Mouse (Mus musculus) C2C12 (cell line): Measurements from ENCODE around the gene Gm38431.

ENCODE experiments used
- CEBPB ChIP-seq: IDR thresholded peaks from one replicate; pipeline ENCODE4 v1.6.1; 2011; ENCODE audit warnings: low read depth, mild to moderate bottlenecking, control low read depth, moderate library complexity
- CTCF ChIP-seq: IDR thresholded peaks from one replicate; pipeline ENCODE4 v1.5.1; 2011; ENCODE audit not compliant: control insufficient read depth, insufficient read depth, insufficient read length
- MAX ChIP-seq: IDR thresholded peaks from one replicate; pipeline ENCODE4 v1.6.1; 2011; ENCODE audit warnings: mild to moderate bottlenecking, control low read depth
- MYOG ChIP-seq: IDR thresholded peaks from one replicate; pipeline ENCODE4 v1.6.1; 2011; ENCODE audit not compliant: control insufficient read depth, insufficient read length; ENCODE audit errors: extremely low read depth

DNA sequence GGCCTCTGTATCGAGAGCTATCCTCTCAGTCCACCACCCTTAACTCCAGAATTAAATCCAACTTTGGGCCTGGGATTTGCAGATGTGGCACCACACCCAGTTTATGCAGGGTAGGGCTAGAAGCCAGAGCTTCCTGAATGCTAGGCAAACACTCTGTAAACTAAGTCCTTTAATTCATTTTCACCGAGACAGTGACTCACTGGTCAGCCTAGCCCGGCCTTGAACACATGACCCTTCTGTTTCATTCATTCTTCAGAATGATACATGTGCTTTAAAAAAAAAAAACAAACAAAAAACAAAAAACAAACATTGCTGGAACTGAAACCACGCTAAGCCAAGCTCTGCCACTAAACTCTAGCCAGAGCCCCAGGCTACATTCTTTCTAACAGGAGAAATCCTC, 46.6 kb upstream of the Gm38431 start:
- TF ChIP-seq CTCF (no peak), CEBPB (no peak), MYOG (no peak), MAX (no peak)
